Mouse (Mus musculus) activated CD4-positive, CD25-positive, alpha-beta regulatory T cell, adult 4 months (primary cell): ENCODE results near the gene Repin1. TPM values are rescaled to one million over a fixed set of nuclear protein-coding genes. Genes with fewer than 3 reads are reported as not detected.

Experiments
- ATAC-seq: one replicate; pipeline ENCODE4 v1.8.0; 2017
- polyA plus RNA-seq, 2 experiments: library from polyadenylated mRNA; unstranded; fragments of 100-300 nt; shearing (Covaris generic); gene quantifications; one replicate each; pipeline ENCODE4 v1.2.1; 2017

The Repin1 gene
- polyA plus RNA-seq, 2 experiments from 2014 or later = 2.1 to 3.3 TPM

GRCm38 (mm10) chr6:48626984-48627383 lies 33.3 kb downstream of the Repin1 start:
- no peak for ATAC-seq

- ATAC-seq = no peak
Measured at GRCm38 (mm10) chr6:48627511-48627924, 33.8 kb downstream of the Repin1 start.

- ATAC-seq = no peak
Measured at GRCm38 (mm10) chr6:48628377-48628776, 34.7 kb downstream of the Repin1 start.

DNA sequence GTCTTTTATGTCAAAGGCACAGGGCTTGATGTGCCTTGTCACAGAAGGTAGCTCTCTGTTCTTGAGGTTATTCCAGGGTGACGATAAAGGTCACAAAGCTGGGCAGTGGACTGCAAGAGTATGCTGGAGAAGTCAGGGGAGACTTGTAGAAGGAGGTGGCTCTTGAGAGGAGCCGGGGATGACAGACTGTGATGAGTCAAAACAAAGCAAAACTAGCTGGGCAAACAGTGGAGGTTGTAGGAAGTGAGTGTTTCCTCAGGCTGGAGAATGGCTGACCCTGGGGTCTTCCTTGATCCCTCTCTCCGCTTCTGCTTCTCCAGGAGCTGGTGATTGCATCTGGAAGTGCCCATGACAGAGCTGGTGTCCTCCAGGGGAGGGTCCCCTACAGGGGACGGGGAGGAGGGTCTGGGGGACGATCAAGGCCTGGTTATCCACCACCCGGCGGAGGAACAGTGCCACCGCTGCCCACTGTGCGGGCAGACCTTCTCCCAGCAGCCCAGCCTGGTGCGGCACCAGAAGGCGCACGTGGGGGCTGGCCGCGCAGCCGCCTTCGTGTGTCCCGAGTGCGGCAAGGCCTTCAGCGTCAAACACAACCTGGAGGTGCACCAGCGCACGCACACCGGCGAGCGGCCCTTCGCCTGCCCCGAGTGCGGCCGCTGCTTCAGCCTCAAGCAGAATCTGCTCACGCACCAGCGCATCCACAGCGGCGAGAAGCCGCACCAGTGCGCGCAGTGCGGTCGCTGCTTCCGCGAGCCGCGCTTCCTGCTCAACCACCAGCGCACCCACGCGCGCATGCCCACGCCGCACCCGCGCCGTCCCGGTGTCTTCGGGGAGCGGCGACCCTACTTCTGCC lies 35.4 kb downstream of the Repin1 start:
- ATAC-seq = peak; percentile 61

DNA sequence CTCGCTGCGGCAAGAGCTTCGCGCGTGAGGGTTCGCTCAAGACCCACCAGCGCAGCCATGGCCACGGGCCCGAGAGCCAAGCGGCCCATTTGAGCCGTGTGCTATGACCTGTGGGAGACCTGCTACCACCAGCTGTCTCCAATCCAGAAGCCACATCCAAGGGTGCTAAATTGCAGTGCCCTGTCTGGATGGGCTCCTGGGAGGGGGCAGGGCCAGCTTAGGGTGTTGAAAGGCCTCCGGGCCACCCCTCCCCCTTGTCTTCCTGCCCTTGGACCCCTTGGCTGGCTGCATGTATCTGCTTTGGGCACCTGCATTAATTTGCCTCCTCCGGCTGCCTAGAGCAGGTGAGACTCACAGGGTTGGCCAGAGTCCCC lies 36.0 kb downstream of the Repin1 start:
- ATAC-seq = no peak

DNA sequence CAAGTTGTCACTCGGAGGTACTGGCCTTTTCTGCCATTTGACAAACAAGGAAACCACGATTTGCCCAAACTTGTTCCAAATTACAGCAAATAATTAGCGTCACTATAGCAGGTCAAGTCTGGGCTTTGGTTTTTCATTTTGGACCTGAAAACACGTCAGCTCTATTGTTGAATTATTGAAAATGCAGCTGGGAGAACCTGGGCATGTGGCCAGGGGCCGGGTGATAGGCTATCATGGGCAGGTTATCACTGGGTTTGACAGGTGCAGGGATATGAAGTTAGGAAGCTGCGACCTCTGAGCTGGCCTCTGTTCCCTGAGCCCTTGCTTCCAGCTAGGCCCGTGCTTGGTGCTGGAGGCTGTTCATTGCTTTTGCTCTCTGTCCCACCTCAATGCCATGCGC lies 37.1 kb downstream of the Repin1 start:
- no peak for ATAC-seq

DNA sequence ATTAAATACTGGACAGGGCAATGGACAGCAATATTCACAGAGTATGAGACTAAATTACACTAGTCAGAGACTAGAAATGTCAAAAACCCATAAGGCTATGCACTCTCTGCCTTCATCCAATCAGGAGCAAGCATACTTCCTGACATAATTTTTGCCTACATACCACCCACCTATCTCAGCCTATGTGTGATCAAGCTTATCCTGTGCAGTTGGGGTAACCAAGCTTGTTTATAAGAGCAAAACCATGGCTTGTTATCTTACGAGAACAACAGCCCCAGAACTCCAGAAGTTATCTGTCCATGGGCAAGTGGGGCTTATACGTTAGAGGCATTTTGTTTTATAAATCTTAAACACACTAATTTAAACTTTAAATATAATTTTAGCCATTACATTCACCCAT lies 41.4 kb downstream of the Repin1 start:
- no peak for ATAC-seq

DNA sequence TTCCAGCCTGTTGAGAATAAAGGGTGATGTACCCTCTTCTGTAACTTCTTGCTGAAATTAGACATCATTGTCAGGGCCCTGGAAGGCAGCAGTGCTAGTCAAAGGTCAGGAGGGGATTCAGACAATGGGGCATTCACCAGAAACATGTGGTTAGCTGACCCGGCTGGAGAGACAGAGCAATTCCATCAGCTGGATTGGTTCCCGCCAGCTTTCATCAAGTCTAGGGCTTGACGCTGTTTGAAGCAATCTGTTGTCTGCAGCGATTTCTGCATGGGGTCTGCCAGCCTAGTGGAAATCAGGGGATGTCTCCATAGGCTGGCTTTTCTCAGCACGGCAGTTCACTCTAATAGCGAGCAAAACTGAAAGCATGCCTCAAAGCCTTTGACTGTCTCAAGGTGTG lies 42.8 kb downstream of the Repin1 start:
- ATAC-seq = no peak

GRCm38 (mm10) chr6:48637811-48638500 lies 44.3 kb downstream of the Repin1 start:
- ATAC-seq = no peak

DNA sequence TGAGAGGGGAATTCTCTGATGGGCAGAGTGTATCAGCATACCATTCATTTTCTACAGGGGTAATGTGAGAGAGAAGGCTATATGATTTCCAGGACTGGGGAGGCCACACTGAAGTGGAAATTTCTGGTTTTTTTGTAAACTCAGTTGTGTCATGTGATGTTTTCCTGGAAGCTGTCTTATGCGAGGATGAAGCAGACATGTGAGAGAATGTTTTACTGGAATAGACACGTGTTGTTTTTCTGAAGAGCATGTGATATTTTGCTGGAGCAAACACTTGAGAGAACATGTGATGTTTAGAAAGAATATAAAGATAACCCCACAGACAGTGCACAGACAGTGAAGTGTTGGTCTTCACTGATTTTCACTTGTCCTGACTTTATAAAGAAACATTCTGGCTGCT lies 44.9 kb downstream of the Repin1 start:
- ATAC-seq = no peak

DNA sequence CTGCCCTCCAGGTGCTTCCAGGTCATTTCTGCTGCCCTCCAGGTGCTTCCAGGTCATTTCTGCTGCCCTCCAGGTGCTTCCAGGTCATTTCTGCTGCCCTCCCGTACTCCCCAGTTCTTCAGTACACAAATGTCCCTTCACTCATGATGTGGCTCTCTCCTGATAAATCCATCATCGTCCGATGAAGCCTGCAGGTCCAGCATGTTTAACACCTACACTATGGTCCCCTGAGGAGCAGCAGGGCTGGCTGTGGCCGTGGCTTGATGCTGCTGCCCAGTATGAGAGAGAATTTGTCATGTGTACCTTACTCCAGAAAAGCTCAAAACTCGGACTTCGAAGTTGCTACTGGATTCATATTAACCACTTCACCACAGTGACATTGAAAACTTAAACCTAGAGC lies 47.7 kb downstream of the Repin1 start:
- ATAC-seq = no peak

GRCm38 (mm10) chr6:48642764-48643292 lies 49.1 kb downstream of the Repin1 start:
- ATAC-seq = no peak

DNA sequence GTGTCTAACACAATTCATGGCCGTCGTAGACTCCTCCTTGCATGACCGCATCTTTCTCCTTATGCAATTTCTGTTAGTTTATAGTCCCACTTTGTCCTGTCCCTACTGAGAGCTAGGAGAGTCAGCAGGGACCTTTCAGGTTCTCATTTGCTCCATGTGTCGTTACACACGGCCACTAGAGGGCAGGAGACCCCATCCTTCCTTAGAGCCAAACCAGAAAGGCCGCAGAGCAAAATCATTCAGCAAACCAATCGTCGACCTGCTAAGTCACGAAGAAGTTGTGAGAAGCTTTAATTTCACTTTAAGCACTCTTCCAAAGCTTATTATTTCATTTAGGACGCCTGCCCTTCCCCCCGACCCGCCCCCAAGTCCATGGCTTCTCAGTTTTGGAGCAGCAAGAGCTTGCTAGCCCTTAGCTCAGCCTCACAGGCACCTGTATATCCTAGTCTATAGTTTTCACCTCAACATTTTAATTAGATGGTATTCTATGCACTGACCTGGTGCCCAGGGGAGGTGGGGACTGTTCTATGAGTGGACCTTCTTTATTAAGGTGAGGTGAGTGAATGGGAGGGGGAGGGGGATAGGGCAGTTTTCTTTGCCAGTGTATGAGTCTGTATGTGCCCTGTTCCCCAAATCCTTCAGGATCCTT lies 52.1 kb downstream of the Repin1 start:
- peak; percentile 37 for ATAC-seq

DNA sequence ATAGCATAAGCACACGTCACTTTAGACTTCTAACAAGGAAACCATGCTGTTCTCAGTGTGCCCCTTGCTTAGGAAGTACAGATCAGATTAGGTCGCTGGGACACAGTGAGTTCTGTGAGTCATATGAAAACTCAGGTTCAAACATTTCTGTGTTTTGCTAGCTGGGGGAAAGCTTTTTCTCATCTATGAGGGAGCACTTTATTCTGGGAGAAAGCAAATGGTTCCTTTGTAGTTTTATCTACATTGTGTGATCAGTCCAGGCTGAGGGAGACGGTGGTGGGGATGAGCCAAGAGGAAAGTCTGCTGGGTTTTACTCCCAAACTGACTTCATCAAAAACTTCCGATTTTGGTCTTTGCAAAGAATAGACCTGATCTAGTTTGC lies 52.6 kb downstream of the Repin1 start:
- no peak for ATAC-seq

DNA sequence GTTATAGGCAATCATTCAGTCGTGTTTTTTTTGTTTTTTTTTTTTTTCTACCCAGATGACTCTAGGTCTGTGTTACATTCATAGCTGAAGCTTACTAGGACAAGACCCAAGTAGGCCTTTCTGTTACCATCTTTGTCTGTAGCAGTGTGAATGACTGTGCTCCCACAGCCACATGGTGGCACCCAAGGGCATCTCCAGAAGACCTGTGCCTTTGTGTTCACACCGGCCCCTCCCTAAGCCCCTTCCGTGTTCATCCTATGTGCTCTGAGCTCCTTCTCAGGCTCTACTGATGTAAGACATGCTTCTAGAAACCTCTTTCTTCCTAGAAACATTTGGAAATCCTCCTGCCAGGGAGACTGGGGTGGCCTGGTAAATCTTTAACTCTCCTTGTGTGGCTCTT lies 53.3 kb downstream of the Repin1 start, which contains the start of gene Gimap8:
TSS of gene Gimap8 (plus strand) at position 240 of the 400 bp plus-strand sequence.
- ATAC-seq = peak; percentile 87

GRCm38 (mm10) chr6:48647611-48648010 lies 53.9 kb downstream of the Repin1 start:
- no peak for ATAC-seq

Other genes starting within 250 kb of the Repin1 start
- gene Krba1, start 198.3 kb upstream of the Repin1 start, polyA plus RNA-seq = 10 to 100 TPM in 1 of 2 experiments, 1 to 10 TPM in 1; 9.8 to 11.1 TPM
- 1 to 10 TPM; 7.4 to 9.7 TPM for gene Zfp467, start 148.1 kb upstream of the Repin1 start, polyA plus RNA-seq
- gene Sspo, start 145.7 kb upstream of the Repin1 start, polyA plus RNA-seq = under 1 TPM; 0.04 to 0.55 TPM
- gene Atp6v0e2, start 56.3 kb upstream of the Repin1 start, polyA plus RNA-seq = not detected
- gene Lrrc61, start 39.1 kb upstream of the Repin1 start, polyA plus RNA-seq = 10 to 100 TPM; 35.8 to 39.8 TPM
- gene Rarres2, start 21.1 kb upstream of the Repin1 start, polyA plus RNA-seq = under 1 TPM in 1 of 2 experiments, not detected in 1; 0.83 TPM
- not detected for gene Gm45021, start 4.3 kb upstream of the Repin1 start, polyA plus RNA-seq
- not detected for gene Gm44965, start 58 bp downstream of the Repin1 start, polyA plus RNA-seq
- gene Zfp775, start 8.2 kb downstream of the Repin1 start, polyA plus RNA-seq = 1 to 10 TPM; 4.8 to 6.1 TPM
- gene AI854703, start 32.9 kb downstream of the Repin1 start, polyA plus RNA-seq = 1 to 10 TPM; 1.2 to 1.7 TPM
- 100 to 1,000 TPM in 1 of 2 experiments, 10 to 100 TPM in 1; 97.4 to 135 TPM for gene Gimap8, start 53.4 kb downstream of the Repin1 start, polyA plus RNA-seq
- 100 to 1,000 TPM; 237 to 239 TPM for gene Gimap9, start 82.2 kb downstream of the Repin1 start, polyA plus RNA-seq
- 1,000 to 10,000 TPM; 1,705 to 1,816 TPM for gene Gimap4, start 90.7 kb downstream of the Repin1 start, polyA plus RNA-seq
- gene Gimap6, start 114.3 kb downstream of the Repin1 start, polyA plus RNA-seq = 100 to 1,000 TPM; 849 to 944 TPM
- gene Gm28053, start 124.7 kb downstream of the Repin1 start, polyA plus RNA-seq = 10 to 100 TPM; 42.8 to 45.0 TPM
- gene Gimap7, start 124.7 kb downstream of the Repin1 start, polyA plus RNA-seq = 100 to 1,000 TPM; 444 to 529 TPM
- gene Gimap1, start 145.2 kb downstream of the Repin1 start, polyA plus RNA-seq = 100 to 1,000 TPM; 321 to 429 TPM
- 100 to 1,000 TPM; 198 to 220 TPM for gene Gimap5, start 152.3 kb downstream of the Repin1 start, polyA plus RNA-seq
- gene Gimap3, start 177.0 kb downstream of the Repin1 start, polyA plus RNA-seq = 1,000 to 10,000 TPM; 1,102 to 1,198 TPM
- 10 to 100 TPM; 14.5 to 16.2 TPM for gene Tmem176a, start 247.0 kb downstream of the Repin1 start, polyA plus RNA-seq
- gene Tmem176b, start 247.6 kb downstream of the Repin1 start, polyA plus RNA-seq = 10 to 100 TPM; 19.4 to 29.2 TPM